Mouse (Mus musculus) right cerebral cortex, postnatal 14 days (tissue): Measurements from ENCODE around the gene Cox6b2.

ENCODE experiments used
- DNase-seq: peaks from one replicate; pipeline ENCODE4 v3.0.0; 2022

Cox6b2 gene

GRCm38 (mm10) chr7:4759670-4760069 is 6.8 kb upstream of the Cox6b2 start:
- no peak for DNase-seq

- DNase-seq, result no peak
Measured at GRCm38 (mm10) chr7:4751971-4752820, 698 bp downstream of the Cox6b2 start.

GRCm38 (mm10) chr7:4749169-4749568 is 3.7 kb downstream of the Cox6b2 start:
- no peak for DNase-seq

- no peak for DNase-seq
Measured at GRCm38 (mm10) chr7:4748321-4748720, 4.6 kb downstream of the Cox6b2 start.

- DNase-seq, result no peak
Measured at GRCm38 (mm10) chr7:4747156-4747899, 5.6 kb downstream of the Cox6b2 start.

GRCm38 (mm10) chr7:4746326-4746980 is 6.4 kb downstream of the Cox6b2 start:
- no peak for DNase-seq

- DNase-seq, result no peak
Measured at GRCm38 (mm10) chr7:4744886-4745285, 8.0 kb downstream of the Cox6b2 start.

- DNase-seq, result no peak
Measured at GRCm38 (mm10) chr7:4743354-4743753, 9.5 kb downstream of the Cox6b2 start.

- no peak for DNase-seq
Measured at GRCm38 (mm10) chr7:4742482-4742819, 10.4 kb downstream of the Cox6b2 start.

GRCm38 (mm10) chr7:4741672-4742481 is 11.0 kb downstream of the Cox6b2 start:
- no peak for DNase-seq

GRCm38 (mm10) chr7:4741151-4741550 is 11.7 kb downstream of the Cox6b2 start:
- no peak for DNase-seq

GRCm38 (mm10) chr7:4740309-4740727 is 12.6 kb downstream of the Cox6b2 start:
- DNase-seq, result no peak

- DNase-seq, result peak; percentile 95
Measured at GRCm38 (mm10) chr7:4739544-4740275, 13.2 kb downstream of the Cox6b2 start, which contains the start of gene Kmt5c. Kmt5c (plus strand) TSS chr7:4740115.

- DNase-seq, result no peak
Measured at GRCm38 (mm10) chr7:4739041-4739543, 13.8 kb downstream of the Cox6b2 start.

GRCm38 (mm10) chr7:4732968-4733392 is 19.9 kb downstream of the Cox6b2 start:
- no peak for DNase-seq

- DNase-seq, result no peak
Measured at GRCm38 (mm10) chr7:4731090-4731489, 21.8 kb downstream of the Cox6b2 start.

GRCm38 (mm10) chr7:4725169-4725568 is 27.7 kb downstream of the Cox6b2 start, which contains the start of gene Tmem150b:
Tmem150b (minus strand) TSS chr7:4725249.
- DNase-seq, result no peak

GRCm38 (mm10) chr7:4724359-4724758 is 28.5 kb downstream of the Cox6b2 start:
- DNase-seq, result no peak

- peak; percentile 36 for DNase-seq
Measured at GRCm38 (mm10) chr7:4723508-4723907, 29.4 kb downstream of the Cox6b2 start.

- no peak for DNase-seq
Measured at GRCm38 (mm10) chr7:4719276-4719675, 33.6 kb downstream of the Cox6b2 start.

GRCm38 (mm10) chr7:4716955-4717354 is 35.9 kb downstream of the Cox6b2 start:
- no peak for DNase-seq

GRCm38 (mm10) chr7:4712594-4712993 is 40.3 kb downstream of the Cox6b2 start:
- DNase-seq, result no peak
